Mouse (Mus musculus) forebrain, embryonic 11.5 days (tissue): ENCODE measurements around the gene Tapbp. TPM values are rescaled to one million over a fixed set of nuclear protein-coding genes. Genes with fewer than 3 reads are reported as not detected.

ENCODE experiments used
- ATAC-seq: fragments of 200-750 bp; cut with Nextera tagmentation; replicated peaks from 2 replicates; pipeline ENCODE4 v1.8.0; 2017; ENCODE audit warnings: moderate TSS enrichment; ENCODE audit not compliant: low FRiP score
- DNase-seq: peaks from one replicate; pipeline ENCODE4 v3.0.0-alpha.2; 2017; ENCODE audit warnings: low spot score
- H3K27ac ChIP-seq: fragments of 300-500 bp; sonication (generic); 2 replicates; pipeline ENCODE4 v1.5.1; 2014; ENCODE audit warnings: low read depth, low read length
- H3K27me3 ChIP-seq: fragments of 300-500 bp; sonication (generic); 2 replicates; pipeline ENCODE4 v1.6.1; 2014; ENCODE audit warnings: mild to moderate bottlenecking, low read length, mixed read lengths; ENCODE audit not compliant: control insufficient read depth, insufficient read depth
- H3K36me3 ChIP-seq: fragments of 300-500 bp; sonication (generic); 2 replicates; pipeline ENCODE4 v1.6.1; 2014; ENCODE audit warnings: mild to moderate bottlenecking, low read length, moderate library complexity, mixed read lengths; ENCODE audit not compliant: control insufficient read depth, insufficient read depth
- H3K4me1 ChIP-seq: fragments of 300-500 bp; sonication (generic); replicated peaks from 2 replicates; pipeline ENCODE4 v1.6.1; 2014; ENCODE audit warnings: low read length, mixed read lengths; ENCODE audit not compliant: control insufficient read depth, insufficient read depth
- H3K4me2 ChIP-seq: fragments of 300-500 bp; sonication (generic); 2 replicates; pipeline ENCODE4 v1.6.1; 2014; ENCODE audit warnings: low read depth, mild to moderate bottlenecking, low read length, moderate library complexity, mixed read lengths; ENCODE audit not compliant: severe bottlenecking
- H3K4me3 ChIP-seq: fragments of 300-500 bp; sonication (generic); 2 replicates; pipeline ENCODE4 v1.5.1; 2014; ENCODE audit warnings: low read depth, low read length
- H3K9ac ChIP-seq: fragments of 300-500 bp; sonication (generic); 2 replicates; pipeline ENCODE4 v1.6.1; 2014; ENCODE audit warnings: low read length
- H3K9me3 ChIP-seq: fragments of 300-500 bp; sonication (generic); 2 replicates; pipeline ENCODE4 v1.6.1; 2016; ENCODE audit warnings: low read length, mixed read lengths; ENCODE audit not compliant: control insufficient read depth
- WGBS: fragments of 180-500 bp; shearing (Covaris S2); extraction: QIAGEN DNeasy Blood & Tissue Kit; methylation state at CpG from one replicate; pipeline ENCODE4 v1.1.7; 2014; 5-methylcytosine and 5-hydroxymethylcytosine counted together
- polyA plus RNA-seq: library from polyadenylated mRNA; unstranded; fragments of >200 nt; fragmentation: Nextera tagmentation; extraction: Ambion mirVana; gene quantifications from 2 replicates; pipeline ENCODE4 v1.2.1, GENCODE M21; 2014

The Tapbp gene
- polyA plus RNA-seq, 1 experiment from 2014 or later: 15.5 TPM

DNA sequence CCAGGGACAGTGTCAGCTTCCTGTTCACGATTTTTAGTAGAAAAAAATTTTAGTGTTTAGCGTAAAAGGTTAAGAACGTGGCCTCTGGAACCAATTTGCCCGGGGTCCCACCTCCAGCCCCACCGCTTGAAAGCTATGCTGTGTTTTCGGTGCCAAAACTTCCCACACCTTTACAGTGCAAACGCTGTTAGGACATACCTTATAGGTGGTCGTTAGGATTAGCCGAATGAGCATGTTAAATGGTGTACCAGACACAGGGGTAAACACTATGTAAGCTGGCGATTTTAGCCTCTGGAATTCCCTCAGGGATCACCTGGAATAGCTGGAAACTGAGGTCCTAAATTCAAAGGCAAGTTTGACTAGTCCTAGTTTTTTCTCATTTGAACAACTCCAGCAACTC, 40.6 kb downstream of the Tapbp start:
- WGBS: 9% methylated on average over 10 of the region's 10 CpGs
- DNase-seq (no peak), ATAC-seq (no peak)
- H3K27me3 ChIP-seq: no peaks in the 10 kb centered on the region
- no peaks in the 10 kb centered on the region for H3K9me3 ChIP-seq
- peaks cover 33% of the 10 kb centered on the region for H3K4me1 ChIP-seq
- no peak overlapping the region for H3K27ac ChIP-seq
- H3K4me2 ChIP-seq: peak overlapping the region; percentile 92
- peak overlapping the region; percentile 78 for H3K9ac ChIP-seq
- H3K36me3 ChIP-seq: peaks cover 10% of the 10 kb centered on the region
- peak overlapping the region; percentile 98 for H3K4me3 ChIP-seq

DNA sequence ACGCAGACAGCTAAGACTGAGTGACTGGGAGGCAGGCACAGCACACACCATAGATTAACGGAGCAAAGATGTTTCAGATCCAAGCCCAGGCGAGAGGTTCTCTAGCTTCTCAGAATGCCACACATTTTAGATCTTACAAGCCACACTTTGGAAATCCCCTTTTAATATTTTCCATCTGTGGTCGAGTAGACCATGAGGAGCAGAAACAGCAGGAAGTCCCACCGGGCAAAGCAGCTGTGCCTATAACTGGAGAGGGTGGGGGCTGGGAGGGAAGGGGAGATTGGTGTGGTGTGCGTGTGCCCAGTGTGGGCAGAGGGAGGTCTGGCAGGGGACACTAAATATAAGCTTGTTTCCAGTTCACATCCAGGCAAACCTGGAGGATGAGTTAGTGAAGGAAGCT, 41.8 kb downstream of the Tapbp start:
- Histone ChIP-seq H3K4me1 (peaks cover 25% of the 10 kb centered on the region), H3K4me3 (no peak overlapping the region), H3K9me3 (no peaks in the 10 kb centered on the region), H3K4me2 (no peak overlapping the region), H3K27ac (no peak overlapping the region), H3K36me3 (peaks cover 10% of the 10 kb centered on the region), H3K9ac (no peak overlapping the region), H3K27me3 (no peaks in the 10 kb centered on the region)
- ATAC-seq (no peak), DNase-seq (no peak)
- WGBS: 88% methylated on average over 6 of the region's 6 CpGs

- WGBS: 96% methylated on average over 11 of the region's 11 CpGs
- Histone ChIP-seq H3K9me3 (no peaks in the 10 kb centered on the region), H3K27me3 (no peaks in the 10 kb centered on the region), H3K9ac (no peak overlapping the region), H3K36me3 (peaks cover 8% of the 10 kb centered on the region; the same call in 1 of the 2 replicates), H3K4me2 (no peak overlapping the region), H3K4me1 (peaks cover 16% of the 10 kb centered on the region), H3K4me3 (no peak overlapping the region), H3K27ac (no peak overlapping the region)
- ATAC-seq: no peak
- DNase-seq: no peak
Observed at GRCm38 (mm10) chr17:33958451-33958850, 42.8 kb downstream of the Tapbp start.

DNA sequence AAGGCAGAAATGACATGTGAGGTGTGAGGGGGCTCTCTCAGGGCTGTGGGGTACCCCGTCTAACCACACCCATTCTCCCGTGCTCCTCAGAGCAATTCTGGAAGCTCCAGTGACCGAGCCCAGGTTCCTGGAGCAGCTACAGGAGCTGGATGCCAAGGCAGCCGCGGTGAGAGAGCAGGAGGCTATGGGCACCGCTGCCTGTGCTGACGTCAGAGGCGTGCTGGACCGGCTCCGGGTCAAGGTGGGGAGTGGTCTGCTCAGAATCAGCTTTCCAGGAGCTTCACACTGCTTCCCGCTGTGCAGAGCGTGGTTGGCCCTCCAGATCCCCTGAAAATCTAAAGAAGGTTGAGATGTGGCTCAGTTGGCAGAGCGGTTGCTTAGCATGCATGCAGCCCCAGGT, 43.4 kb downstream of the Tapbp start:
- Histone ChIP-seq H3K9ac (no peak overlapping the region), H3K36me3 (peaks cover 4% of the 10 kb centered on the region; the same call in 1 of the 2 replicates), H3K27me3 (no peaks in the 10 kb centered on the region), H3K4me1 (peaks cover 12% of the 10 kb centered on the region), H3K9me3 (no peaks in the 10 kb centered on the region), H3K4me3 (no peak overlapping the region), H3K27ac (no peak overlapping the region), H3K4me2 (no peak overlapping the region)
- ATAC-seq: no peak
- no peak for DNase-seq
- 91% methylated on average over 13 of the region's 13 CpGs for WGBS

- ATAC-seq: no peak
- Histone ChIP-seq H3K4me1 (peaks cover 5% of the 10 kb centered on the region; the same call in 1 of the 2 replicates), H3K4me3 (no peak overlapping the region), H3K9me3 (no peaks in the 10 kb centered on the region), H3K4me2 (no peak overlapping the region), H3K27ac (no peak overlapping the region), H3K36me3 (peaks cover 4% of the 10 kb centered on the region; the same call in 1 of the 2 replicates), H3K27me3 (no peaks in the 10 kb centered on the region), H3K9ac (no peak overlapping the region)
- no peak for DNase-seq
- 92% methylated on average over 15 of the region's 15 CpGs for WGBS
Observed at GRCm38 (mm10) chr17:33959948-33960347, 44.2 kb downstream of the Tapbp start.

- Histone ChIP-seq H3K4me2 (no peak overlapping the region), H3K36me3 (peaks cover 4% of the 10 kb centered on the region; the same call in 1 of the 2 replicates), H3K9me3 (no peaks in the 10 kb centered on the region), H3K27me3 (no peaks in the 10 kb centered on the region), H3K27ac (no peak overlapping the region), H3K9ac (no peak overlapping the region), H3K4me1 (no peaks in the 10 kb centered on the region), H3K4me3 (no peak overlapping the region)
- no peak for ATAC-seq
- DNase-seq: no peak
- 95% methylated on average over 7 of the region's 7 CpGs for WGBS
Observed at GRCm38 (mm10) chr17:33962876-33963275, 47.2 kb downstream of the Tapbp start.

GRCm38 (mm10) chr17:33965082-33965845, 49.6 kb downstream of the Tapbp start:
- no peaks in the 10 kb centered on the region for H3K4me1 ChIP-seq
- H3K27ac ChIP-seq: no peak overlapping the region
- no peaks in the 10 kb centered on the region for H3K27me3 ChIP-seq
- no peak for ATAC-seq
- 94% methylated on average over 17 of the region's 17 CpGs for WGBS
- no peak overlapping the region for H3K4me3 ChIP-seq
- H3K36me3 ChIP-seq: peaks cover 4% of the 10 kb centered on the region; the same call in 1 of the 2 replicates
- no peaks in the 10 kb centered on the region for H3K9me3 ChIP-seq
- H3K4me2 ChIP-seq: no peak overlapping the region
- DNase-seq: no peak
- no peak overlapping the region for H3K9ac ChIP-seq

GRCm38 (mm10) chr17:33965846-33966550, 50.3 kb downstream of the Tapbp start:
- Histone ChIP-seq H3K4me3 (no peak overlapping the region), H3K9me3 (no peaks in the 10 kb centered on the region), H3K4me1 (no peaks in the 10 kb centered on the region), H3K4me2 (no peak overlapping the region), H3K27ac (no peak overlapping the region), H3K36me3 (peaks cover 4% of the 10 kb centered on the region; the same call in 1 of the 2 replicates), H3K27me3 (no peaks in the 10 kb centered on the region), H3K9ac (no peak overlapping the region)
- DNase-seq: no peak
- no peak for ATAC-seq
- WGBS: 89% methylated on average over 16 of the region's 16 CpGs
